Mouse (Mus musculus): Measurements from ENCODE around the gene Hdac9.

DNA sequence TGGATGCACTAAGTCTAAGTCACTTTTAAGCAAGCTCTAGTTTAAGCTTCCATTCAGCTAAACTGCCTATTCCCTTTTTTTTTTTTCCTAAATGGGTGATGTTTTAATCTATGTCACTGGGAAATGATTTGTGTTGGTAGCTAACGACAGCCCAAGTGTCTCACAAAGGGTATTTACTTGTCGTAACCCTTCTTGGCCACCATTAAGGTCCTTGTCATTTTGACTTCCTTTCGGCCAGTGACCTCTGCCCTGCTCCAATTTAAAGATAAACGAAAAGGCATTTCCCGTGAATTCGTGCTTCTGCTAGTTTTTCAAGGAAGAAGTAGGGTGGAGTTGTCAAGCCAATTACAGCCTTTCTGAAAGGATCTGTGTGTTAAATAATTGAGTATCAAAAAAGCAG is 565.0 kb downstream of the Hdac9 start:
- TF ChIP-seq CTCF (IDR thresholded peaks at IDR 0.05; ENCODE audit: low read depth, low read length): no peak
- no peak for TF ChIP-seq POLR2A (IDR thresholded peaks at IDR 0.05; ENCODE audit: borderline replicate concordance, low read depth, low read length)

Measured in bone marrow macrophage, adult 2 months (primary cell).